Mouse (Mus musculus): Measurements from ENCODE around the gene Rnf126. TPM values are rescaled to one million over a fixed set of nuclear protein-coding genes. Genes with fewer than 3 reads are reported as not detected.

The Rnf126 gene
- polyA plus RNA-seq, 1 experiment from 2014 or later: 119 TPM

DNA sequence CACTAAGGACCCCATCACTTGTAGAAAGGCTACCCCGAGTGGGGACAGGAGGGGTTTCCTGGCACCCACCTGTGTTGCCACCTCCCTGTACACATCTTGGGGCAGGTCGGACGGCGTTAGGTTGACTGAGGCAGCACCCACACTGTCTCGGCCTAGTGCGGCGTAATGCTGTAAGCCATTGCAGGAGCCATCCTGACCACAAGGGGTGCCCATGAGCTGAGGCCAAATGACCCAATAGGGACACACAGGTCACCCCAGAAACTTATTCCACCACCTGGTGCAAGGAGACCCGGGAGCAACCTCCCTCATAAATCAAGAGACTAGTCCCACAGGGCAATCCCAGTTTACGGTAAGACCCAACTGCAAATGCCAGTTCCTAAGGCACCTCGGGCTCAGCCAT lies 28.5 kb downstream of the Rnf126 start:
- Histone ChIP-seq H3K4me2 (no peak overlapping the region), H3K4me1 (replicated peaks; ENCODE audit: control insufficient read depth, insufficient read depth, low read length) (no peaks in the 10 kb centered on the region), H3K36me3 (ENCODE audit: control insufficient read depth, insufficient read depth, low read length) (peaks cover 83% of the 10 kb centered on the region), H3K4me3 (ENCODE audit: low read depth, low read length) (no peak overlapping the region), H3K9me3 (ENCODE audit: control insufficient read depth, low read length) (peaks cover 11% of the 10 kb centered on the region; the same call in 1 of the 2 replicates), H3K27me3 (replicated peaks; ENCODE audit: control insufficient read depth, insufficient read depth, low read length) (0 out of 2 replicates have a peak, but pooled peaks cover 4% of the 10 kb centered on the region), H3K9ac (ENCODE audit: low read depth, low read length) (no peak overlapping the region), H3K27ac (ENCODE audit: low read depth, low read length) (no peak overlapping the region)
- WGBS: 93% methylated on average over 10 of the region's 10 CpGs
- no peak for DNase-seq (ENCODE audit: low spot score)
- ATAC-seq (replicated peaks; ENCODE audit: low FRiP score): no peak

DNA sequence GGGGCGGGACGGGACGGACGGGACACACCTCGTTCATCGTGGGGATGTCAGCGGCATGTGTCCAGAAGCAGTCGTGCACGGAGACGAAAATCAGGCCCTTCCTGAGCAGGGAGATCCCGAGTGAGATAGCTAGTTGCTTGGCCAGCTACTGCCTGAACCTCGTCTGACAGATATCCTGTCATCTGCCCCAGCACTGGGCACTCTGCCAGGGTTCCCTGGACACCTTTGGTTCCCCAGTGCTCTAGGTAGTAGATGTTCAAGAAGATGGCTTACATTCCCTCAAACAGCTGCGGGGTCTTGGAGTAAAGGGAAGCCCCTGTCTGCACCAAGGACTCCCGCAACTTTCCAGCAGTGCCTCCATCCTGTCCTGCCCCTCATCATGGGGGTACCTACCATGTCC lies 30.0 kb downstream of the Rnf126 start:
- Histone ChIP-seq H3K4me1 (replicated peaks; ENCODE audit: control insufficient read depth, insufficient read depth, low read length) (no peaks in the 10 kb centered on the region), H3K27me3 (replicated peaks; ENCODE audit: control insufficient read depth, insufficient read depth, low read length) (0 out of 2 replicates have a peak, but pooled peaks cover 4% of the 10 kb centered on the region), H3K9ac (ENCODE audit: low read depth, low read length) (no peak overlapping the region), H3K9me3 (ENCODE audit: control insufficient read depth, low read length) (peaks cover 11% of the 10 kb centered on the region; the same call in 1 of the 2 replicates), H3K4me2 (no peak overlapping the region), H3K36me3 (ENCODE audit: control insufficient read depth, insufficient read depth, low read length) (peaks cover 75% of the 10 kb centered on the region), H3K27ac (ENCODE audit: low read depth, low read length) (no peak overlapping the region), H3K4me3 (ENCODE audit: low read depth, low read length) (no peak overlapping the region)
- no peak for DNase-seq (ENCODE audit: low spot score)
- no peak for ATAC-seq (replicated peaks; ENCODE audit: low FRiP score)
- 82% methylated on average over 14 of the region's 14 CpGs for WGBS

DNA sequence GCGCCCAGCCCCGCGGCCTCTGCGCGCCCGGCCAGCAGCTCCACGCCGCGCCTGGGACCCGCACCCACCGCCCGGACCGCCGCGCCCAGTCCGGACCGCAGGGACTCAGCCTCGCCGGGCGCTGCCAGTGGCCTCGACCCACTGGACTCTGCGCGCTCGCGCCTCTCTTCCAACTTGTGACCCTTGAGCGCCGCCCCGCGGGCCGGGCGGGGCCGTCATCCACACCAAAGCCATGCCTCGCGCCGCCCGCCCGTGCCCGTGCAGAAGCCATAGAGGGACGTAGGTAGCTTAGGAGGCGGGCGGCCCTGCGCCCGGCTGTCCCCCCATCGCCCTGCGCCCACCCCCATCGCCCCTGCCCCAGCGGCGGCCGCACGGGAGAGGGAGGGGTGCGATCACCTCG lies 31.4 kb downstream of the Rnf126 start:
- H3K36me3 ChIP-seq (ENCODE audit: control insufficient read depth, insufficient read depth, low read length): peaks cover 62% of the 10 kb centered on the region
- no peak overlapping the region for H3K9ac ChIP-seq (ENCODE audit: low read depth, low read length)
- no peak for ATAC-seq (replicated peaks; ENCODE audit: low FRiP score)
- H3K27ac ChIP-seq (ENCODE audit: low read depth, low read length): no peak overlapping the region
- H3K4me3 ChIP-seq (ENCODE audit: low read depth, low read length): 0 out of 2 replicates have a peak overlapping the region, but pooled peaks have one; percentile 19
- no peaks in the 10 kb centered on the region for H3K4me1 ChIP-seq (replicated peaks; ENCODE audit: control insufficient read depth, insufficient read depth, low read length)
- DNase-seq (ENCODE audit: low spot score): no peak
- peaks cover 11% of the 10 kb centered on the region; the same call in 1 of the 2 replicates for H3K9me3 ChIP-seq (ENCODE audit: control insufficient read depth, low read length)
- H3K4me2 ChIP-seq: peak overlapping the region; percentile 16
- H3K27me3 ChIP-seq (replicated peaks; ENCODE audit: control insufficient read depth, insufficient read depth, low read length): 0 out of 2 replicates have a peak, but pooled peaks cover 4% of the 10 kb centered on the region
- 44% methylated on average over 52 of the region's 52 CpGs for WGBS

DNA sequence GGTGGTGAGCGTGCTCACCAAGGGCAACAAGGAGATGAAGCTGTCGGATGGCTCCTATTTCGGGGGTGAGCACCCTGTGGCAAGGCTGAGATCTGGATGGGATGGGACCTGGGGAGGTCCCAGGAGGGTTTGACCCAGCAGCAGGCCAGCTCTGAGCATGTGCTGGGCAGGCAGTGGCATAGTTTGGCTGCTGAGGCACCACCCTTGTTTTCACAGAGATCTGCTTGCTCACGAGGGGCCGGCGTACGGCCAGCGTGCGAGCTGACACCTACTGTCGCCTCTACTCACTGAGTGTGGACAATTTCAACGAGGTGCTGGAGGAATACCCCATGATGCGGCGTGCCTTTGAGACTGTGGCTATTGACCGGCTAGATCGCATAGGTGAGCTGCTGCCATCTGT lies 32.9 kb downstream of the Rnf126 start:
- no peak overlapping the region for H3K4me3 ChIP-seq (ENCODE audit: low read depth, low read length)
- H3K36me3 ChIP-seq (ENCODE audit: control insufficient read depth, insufficient read depth, low read length): peaks cover 47% of the 10 kb centered on the region
- ATAC-seq (replicated peaks; ENCODE audit: low FRiP score) (no peak), DNase-seq (ENCODE audit: low spot score) (no peak)
- H3K9ac ChIP-seq (ENCODE audit: low read depth, low read length): no peak overlapping the region
- 0 out of 2 replicates have a peak, but pooled peaks cover 4% of the 10 kb centered on the region for H3K27me3 ChIP-seq (replicated peaks; ENCODE audit: control insufficient read depth, insufficient read depth, low read length)
- no peak overlapping the region for H3K27ac ChIP-seq (ENCODE audit: low read depth, low read length)
- H3K9me3 ChIP-seq (ENCODE audit: control insufficient read depth, low read length): peaks cover 6% of the 10 kb centered on the region; the same call in 1 of the 2 replicates
- H3K4me1 ChIP-seq (replicated peaks; ENCODE audit: control insufficient read depth, insufficient read depth, low read length): no peaks in the 10 kb centered on the region
- H3K4me2 ChIP-seq: no peak overlapping the region
- WGBS: 91% methylated on average over 15 of the region's 15 CpGs

DNA sequence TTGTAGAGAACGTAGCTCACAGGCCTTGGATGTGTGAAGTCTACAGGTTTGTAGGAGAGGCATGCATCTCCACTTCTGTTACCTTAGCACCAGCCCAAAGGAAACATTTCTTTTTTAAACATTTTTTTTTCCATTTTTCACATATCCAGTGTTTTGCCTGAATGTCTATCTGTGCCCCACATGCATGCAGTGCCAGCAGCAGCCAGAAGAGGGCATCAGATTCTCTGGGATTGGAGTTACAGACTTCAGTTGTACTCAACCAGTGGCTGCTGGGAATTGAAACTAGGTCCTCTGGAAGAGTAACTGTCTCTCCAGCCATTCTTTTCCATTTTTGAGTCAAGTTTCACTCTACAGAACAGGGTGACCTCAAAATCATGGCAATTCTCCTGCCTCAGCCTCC lies 34.3 kb downstream of the Rnf126 start:
- ATAC-seq (replicated peaks; ENCODE audit: low FRiP score) (no peak), DNase-seq (ENCODE audit: low spot score) (no peak)
- Histone ChIP-seq H3K4me2 (no peak overlapping the region), H3K9me3 (ENCODE audit: control insufficient read depth, low read length) (no peaks in the 10 kb centered on the region), H3K4me3 (ENCODE audit: low read depth, low read length) (no peak overlapping the region), H3K36me3 (ENCODE audit: control insufficient read depth, insufficient read depth, low read length) (peaks cover 33% of the 10 kb centered on the region), H3K27ac (ENCODE audit: low read depth, low read length) (no peak overlapping the region), H3K27me3 (replicated peaks; ENCODE audit: control insufficient read depth, insufficient read depth, low read length) (0 out of 2 replicates have a peak, but pooled peaks cover 4% of the 10 kb centered on the region), H3K9ac (ENCODE audit: low read depth, low read length) (no peak overlapping the region), H3K4me1 (replicated peaks; ENCODE audit: control insufficient read depth, insufficient read depth, low read length) (no peaks in the 10 kb centered on the region)
- 100% methylated on average over 1 of the region's 1 CpGs for WGBS

DNA sequence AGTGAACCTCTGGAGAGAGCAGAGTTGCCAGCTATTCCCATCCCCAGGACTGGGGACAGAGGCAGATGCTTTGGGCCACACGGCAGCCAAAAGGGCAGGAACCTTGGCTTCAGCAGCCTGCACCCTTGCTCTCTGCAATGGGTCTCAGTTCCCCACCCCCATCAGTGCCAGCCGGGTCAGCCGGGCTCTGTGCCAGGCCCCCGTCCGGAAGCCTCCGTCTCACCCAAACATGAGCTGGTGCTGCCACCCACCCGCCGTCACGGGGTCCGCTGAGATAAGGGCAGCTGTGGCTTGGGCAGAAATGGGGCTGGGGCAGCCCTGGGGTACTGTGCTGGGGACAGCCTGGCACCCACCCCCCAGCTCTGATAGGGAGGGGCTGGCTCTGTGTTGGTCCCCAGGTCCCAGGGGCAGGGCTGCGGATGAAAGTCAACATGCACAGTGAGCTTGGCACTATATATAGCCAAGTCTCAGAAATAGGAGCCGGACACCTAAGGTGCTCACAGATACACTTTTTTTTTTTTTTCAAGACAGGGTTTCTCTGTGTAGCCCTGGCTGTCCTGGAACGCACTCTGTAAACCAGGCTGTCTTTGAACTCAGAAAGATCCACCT lies 37.3 kb downstream of the Rnf126 start:
- no peaks in the 10 kb centered on the region for H3K9me3 ChIP-seq (ENCODE audit: control insufficient read depth, low read length)
- DNase-seq (ENCODE audit: low spot score): no peak

DNA sequence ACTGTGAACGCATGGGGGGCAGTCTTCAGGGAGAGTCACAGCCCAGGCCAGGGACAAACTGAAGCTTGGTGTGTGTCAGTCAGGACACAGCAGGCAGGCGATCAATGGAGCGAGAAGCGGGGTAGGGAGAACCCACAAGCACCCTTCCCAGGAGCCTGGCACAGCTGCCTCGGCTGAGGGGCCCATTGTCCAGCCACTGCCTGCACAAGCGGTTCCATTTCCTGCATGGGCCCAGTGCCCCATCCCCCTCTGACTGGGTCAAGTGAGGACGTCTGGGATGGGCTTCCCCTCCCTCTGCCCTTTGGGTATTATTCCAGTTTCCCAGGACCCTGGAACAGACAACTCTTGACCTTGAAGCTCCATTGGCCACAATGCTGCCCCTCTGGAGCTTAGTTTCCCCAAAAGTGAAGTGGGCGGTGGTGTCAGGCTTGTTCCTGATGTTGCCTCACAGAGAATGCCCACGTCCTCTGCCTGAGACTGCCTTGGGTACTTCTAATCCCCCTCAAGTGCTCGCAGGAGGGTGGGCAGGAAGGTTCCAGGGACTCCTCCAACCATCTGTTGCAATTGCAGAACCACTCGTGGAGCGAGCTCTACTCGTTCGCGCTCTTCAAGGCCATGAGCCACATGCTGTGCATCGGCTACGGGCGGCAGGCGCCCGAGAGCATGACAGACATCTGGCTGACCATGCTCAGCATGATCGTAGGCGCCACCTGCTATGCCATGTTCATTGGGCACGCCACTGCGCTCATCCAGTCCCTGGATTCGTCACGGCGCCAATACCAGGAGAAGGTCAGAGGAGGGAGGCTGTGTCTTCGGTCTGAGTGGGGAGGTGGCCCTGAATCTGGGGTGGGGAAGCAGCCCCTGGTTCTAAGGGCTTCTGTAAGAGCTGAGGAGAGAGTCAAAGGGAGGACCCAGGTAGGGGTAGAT lies 38.2 kb downstream of the Rnf126 start:
- DNase-seq (ENCODE audit: low spot score) (no peak), ATAC-seq (replicated peaks; ENCODE audit: low FRiP score) (no peak)
- H3K36me3 ChIP-seq (ENCODE audit: control insufficient read depth, insufficient read depth, low read length): peaks cover 3% of the 10 kb centered on the region; the same call in 1 of the 2 replicates
- H3K4me3 ChIP-seq (ENCODE audit: low read depth, low read length): no peak overlapping the region
- no peak overlapping the region for H3K27ac ChIP-seq (ENCODE audit: low read depth, low read length)
- no peak overlapping the region for H3K9ac ChIP-seq (ENCODE audit: low read depth, low read length)
- WGBS: 63% methylated on average over 28 of the region's 28 CpGs
- no peaks in the 10 kb centered on the region for H3K4me1 ChIP-seq (replicated peaks; ENCODE audit: control insufficient read depth, insufficient read depth, low read length)
- no peak overlapping the region for H3K4me2 ChIP-seq
- H3K9me3 ChIP-seq (ENCODE audit: control insufficient read depth, low read length): no peaks in the 10 kb centered on the region
- no peaks in the 10 kb centered on the region for H3K27me3 ChIP-seq (replicated peaks; ENCODE audit: control insufficient read depth, insufficient read depth, low read length)

More for the DNA sequence above, 37.3 kb downstream of the Rnf126 start:
- H3K4me2 ChIP-seq: no peak overlapping the region
- no peak overlapping the region for H3K9ac ChIP-seq (ENCODE audit: low read depth, low read length)
- no peak overlapping the region for H3K4me3 ChIP-seq (ENCODE audit: low read depth, low read length)
- ATAC-seq (replicated peaks; ENCODE audit: low FRiP score): no peak
- no peaks in the 10 kb centered on the region for H3K27me3 ChIP-seq (replicated peaks; ENCODE audit: control insufficient read depth, insufficient read depth, low read length)
- 77% methylated on average over 13 of the region's 13 CpGs for WGBS
- H3K4me1 ChIP-seq (replicated peaks; ENCODE audit: control insufficient read depth, insufficient read depth, low read length): no peaks in the 10 kb centered on the region
- H3K27ac ChIP-seq (ENCODE audit: low read depth, low read length): no peak overlapping the region
- H3K36me3 ChIP-seq (ENCODE audit: control insufficient read depth, insufficient read depth, low read length): peaks cover 6% of the 10 kb centered on the region; the same call in 1 of the 2 replicates

DNA sequence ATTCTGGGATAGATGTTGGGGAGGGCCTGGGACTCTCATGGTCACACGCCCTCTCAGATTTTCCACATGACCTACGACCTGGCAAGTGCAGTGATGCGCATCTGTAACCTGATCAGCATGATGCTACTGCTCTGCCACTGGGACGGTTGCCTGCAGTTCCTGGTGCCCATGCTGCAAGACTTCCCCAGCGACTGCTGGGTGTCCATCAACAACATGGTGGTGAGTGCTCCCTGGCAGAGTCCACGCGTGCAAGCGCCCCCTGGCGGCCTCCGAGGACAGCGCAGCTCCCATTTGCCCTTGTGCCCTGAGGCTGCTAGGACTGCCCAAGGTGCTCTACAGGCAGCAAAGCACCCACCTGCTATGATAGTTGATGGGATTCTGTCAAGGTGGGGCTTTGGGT lies 40.7 kb downstream of the Rnf126 start:
- no peak for DNase-seq (ENCODE audit: low spot score)
- no peaks in the 10 kb centered on the region for H3K27me3 ChIP-seq (replicated peaks; ENCODE audit: control insufficient read depth, insufficient read depth, low read length)
- H3K36me3 ChIP-seq (ENCODE audit: control insufficient read depth, insufficient read depth, low read length): no peaks in the 10 kb centered on the region

More for the DNA sequence above, 40.7 kb downstream of the Rnf126 start:
- no peak overlapping the region for H3K27ac ChIP-seq (ENCODE audit: low read depth, low read length)
- no peaks in the 10 kb centered on the region for H3K9me3 ChIP-seq (ENCODE audit: control insufficient read depth, low read length)
- 37% methylated on average over 11 of the region's 11 CpGs for WGBS
- H3K4me3 ChIP-seq (ENCODE audit: low read depth, low read length): no peak overlapping the region
- H3K4me2 ChIP-seq: no peak overlapping the region
- no peaks in the 10 kb centered on the region for H3K4me1 ChIP-seq (replicated peaks; ENCODE audit: control insufficient read depth, insufficient read depth, low read length)
- ATAC-seq (replicated peaks; ENCODE audit: low FRiP score): peak; percentile 50
- H3K9ac ChIP-seq (ENCODE audit: low read depth, low read length): no peak overlapping the region

All from liver, embryonic 11.5 days (tissue).